Mouse (Mus musculus) E14TG2a.4 (cell line): Measurements from ENCODE around the gene Serpina6.

ENCODE experiments used
- CTCF ChIP-seq: conservative IDR thresholded peaks from 2 replicates; pipeline ENCODE4 v1.5.1; 2014; ENCODE audit warnings: low read length
- NANOG ChIP-seq: IDR thresholded peaks from 2 replicates; pipeline ENCODE4 v1.6.1; 2014; ENCODE audit warnings: borderline replicate concordance, low read length, mixed read lengths
- POU5F1 ChIP-seq: IDR thresholded peaks from 2 replicates; pipeline ENCODE4 v1.6.1; 2014; ENCODE audit warnings: low read length, borderline replicate concordance

GRCm38 (mm10) chr12:103635846-103636245, 21.2 kb downstream of the Serpina6 start:
- TF ChIP-seq CTCF (no peak), NANOG (no peak), POU5F1 (no peak)
